Mouse (Mus musculus): ENCODE measurements around the gene Rab5a.

Gene Rab5a

DNA sequence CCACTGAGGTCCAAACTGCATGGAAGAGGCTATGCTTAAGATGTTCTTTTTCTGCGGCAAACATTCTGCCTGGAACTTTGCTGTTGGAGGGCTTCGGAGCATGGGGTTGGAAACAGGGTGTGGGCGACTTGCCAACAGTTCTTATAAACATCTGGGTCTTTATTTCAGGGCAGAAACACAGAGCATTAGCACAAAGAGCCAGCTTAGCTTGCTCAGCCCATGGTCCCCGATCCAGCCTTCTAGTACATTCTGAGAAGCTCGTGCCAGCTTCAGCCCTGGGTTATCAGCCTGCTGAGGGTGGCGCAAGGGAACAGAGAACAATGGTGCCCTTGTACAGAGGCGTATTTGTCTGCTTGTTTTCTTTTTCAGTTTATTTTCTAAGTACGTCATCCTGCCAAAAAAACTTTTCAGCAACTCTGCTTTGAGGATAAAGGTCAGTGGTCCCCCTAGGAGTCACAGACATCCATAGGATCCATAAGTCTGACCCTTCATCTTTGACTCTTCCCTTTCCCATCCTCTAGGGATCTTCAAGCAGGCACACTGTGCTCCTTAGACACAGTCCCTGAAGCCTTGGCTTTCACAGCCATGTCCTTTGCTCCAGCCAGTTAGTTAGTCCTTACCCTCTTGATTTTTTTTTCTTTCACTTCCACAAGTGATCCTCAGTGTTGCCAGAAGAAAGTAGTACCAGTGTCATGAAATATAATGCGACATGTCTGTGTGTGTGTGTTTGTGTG, 64.7 kb downstream of the Rab5a start:
- in situ Hi-C loops (cut with MseI, MboI): no loop called here

DNA sequence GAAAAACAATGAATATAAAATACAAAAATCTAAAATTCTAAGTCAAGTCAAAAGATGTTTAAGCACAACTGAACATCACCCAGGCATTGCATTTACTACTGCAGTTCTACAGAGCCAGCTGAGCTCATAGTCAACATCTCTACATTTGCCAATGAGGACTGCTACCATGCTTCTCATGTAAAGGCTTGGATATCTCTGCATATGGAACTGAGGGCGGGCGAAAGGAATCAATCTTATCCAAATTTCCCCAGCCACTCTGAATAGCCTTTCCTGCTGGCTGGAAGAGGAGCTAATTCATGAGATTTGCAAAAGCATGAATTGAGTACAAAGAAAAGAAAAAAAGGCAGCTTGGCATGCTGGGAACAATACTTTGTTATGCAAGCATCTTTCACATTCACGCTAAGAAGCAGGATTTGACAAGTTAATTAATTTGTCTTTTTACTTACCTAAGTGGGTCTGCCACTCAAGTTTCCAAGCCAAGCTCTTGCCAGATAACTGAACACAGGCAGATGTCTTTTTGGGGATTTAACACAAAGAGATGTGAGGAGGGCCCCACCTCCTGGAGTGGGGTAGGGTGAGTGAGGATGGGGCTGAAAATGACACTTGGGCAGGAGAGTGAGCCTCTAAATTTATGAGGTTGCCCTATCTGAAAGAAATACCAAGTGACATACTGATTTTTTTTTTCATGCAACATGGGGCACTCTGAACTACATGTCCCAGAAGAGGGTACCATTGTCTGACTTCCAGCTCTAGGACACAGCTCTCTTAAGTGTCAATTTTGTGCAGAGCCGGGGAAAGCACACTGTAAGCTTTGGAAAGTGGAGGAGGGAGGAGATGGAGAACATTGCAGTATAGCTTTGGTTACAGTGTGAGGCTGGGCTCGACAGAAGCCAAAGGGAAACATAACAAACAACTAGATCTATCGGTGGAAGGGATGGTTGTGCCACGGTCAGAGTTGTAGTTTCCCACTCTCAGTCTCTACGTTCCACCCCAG, 72.6 kb downstream of the Rab5a start:
- in situ Hi-C loops (cut with MseI, MboI): no loop called here

DNA sequence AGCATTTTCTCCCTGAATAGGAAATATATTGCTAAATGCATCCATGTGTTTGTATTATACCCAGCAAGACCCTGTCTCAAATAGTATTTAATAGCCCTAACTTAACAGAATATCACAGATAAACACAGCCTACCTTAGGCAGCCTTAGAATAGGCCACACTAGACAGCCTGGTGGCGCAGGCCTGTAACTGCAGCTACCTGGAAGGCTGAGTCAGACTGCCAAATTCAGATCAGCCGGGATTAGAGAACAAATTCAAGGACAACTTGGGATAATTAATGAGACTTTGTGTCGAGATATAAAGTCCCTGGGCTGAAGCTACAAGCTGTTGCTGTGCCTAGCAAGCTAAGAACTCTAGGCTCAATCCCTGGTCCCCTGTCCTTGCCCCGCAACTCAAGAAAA, 75.1 kb downstream of the Rab5a start:
- in situ Hi-C loops (cut with MseI, MboI): no loop called here

DNA sequence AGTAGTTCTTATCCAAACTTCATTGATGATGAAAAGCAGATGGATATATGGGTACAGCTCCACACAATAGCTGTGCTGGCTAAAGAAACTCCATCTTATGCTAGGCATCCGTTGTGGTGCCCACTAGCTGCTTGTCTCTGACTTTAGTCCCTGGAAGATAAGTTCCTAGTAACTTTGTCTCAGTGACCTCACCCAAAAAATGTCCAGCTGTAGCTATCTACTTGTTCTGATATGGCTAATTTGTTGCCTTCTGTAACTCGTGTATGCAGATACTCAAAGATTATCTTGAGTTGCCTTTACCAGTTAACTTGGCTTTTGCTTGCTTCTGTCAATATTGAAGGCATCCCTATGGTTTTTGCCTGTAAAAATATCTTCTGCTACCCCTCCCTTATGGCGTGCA, 75.8 kb downstream of the Rab5a start:
- in situ Hi-C loops (cut with MseI, MboI): no loop called here

All from mouse trophoblast stem cell (cell line).